Mouse (Mus musculus) CH12.LX (cell line): ENCODE data around the gene Pacsin1.

Source experiments
- CTCF ChIP-seq, 2 experiments: IDR thresholded peaks in 1 of 2; conservative IDR thresholded peaks in 1 of 2; 2 replicates each; pipeline ENCODE4 v1.5.1; 2011 to 2012; ENCODE audit warnings: low read depth in 2 of 2, low read length in 2 of 2, improper control_type of control experiment in 1 of 2, inconsistent platforms in 1 of 2, mild to moderate bottlenecking in 1 of 2, moderate library complexity in 1 of 2
- MAX ChIP-seq: IDR thresholded peaks from 2 replicates; pipeline ENCODE4 v1.6.1; 2011; ENCODE audit warnings: low read length, improper control_type of control experiment
- MYC ChIP-seq: IDR thresholded peaks from 2 replicates; pipeline ENCODE4 v1.6.1; 2011; ENCODE audit warnings: low read depth, mild to moderate bottlenecking, improper control_type of control experiment, low read length
- POLR2A ChIP-seq: IDR thresholded peaks from 2 replicates; pipeline ENCODE4 v1.6.1; 2011; ENCODE audit warnings: low read depth, mild to moderate bottlenecking, improper control_type of control experiment, low read length
- POLR2AphosphoS2 ChIP-seq: IDR thresholded peaks from 2 replicates; pipeline ENCODE4 v1.6.1; 2011; ENCODE audit warnings: low read depth, low read length, improper control_type of control experiment

GRCm38 (mm10) chr17:27721125-27721664 is 65.9 kb downstream of the Pacsin1 start:
- TF ChIP-seq POLR2A (no peak), POLR2AphosphoS2 (no peak), CTCF (conservative IDR thresholded peaks at IDR 0.05 in 1 of 2, IDR thresholded peaks at IDR 0.05 in 1 of 2; ENCODE audit: low read depth in 2 of 2, low read length in 2 of 2) (no peak), MYC (no peak), MAX (no peak)
